Mouse (Mus musculus) CH12.LX (cell line): ENCODE data around the gene Sar1a. TPM values are rescaled to one million over a fixed set of nuclear protein-coding genes. Genes with fewer than 3 reads are reported as not detected.

ENCODE experiments used
- DNase-seq: peaks from one replicate; pipeline ENCODE4 v3.0.0-alpha.2; 2013; ENCODE audit errors: extremely low read depth
- H3K27ac ChIP-seq: 2 replicates; pipeline ENCODE4 v1.5.1; 2012; ENCODE audit warnings: low read depth, mild to moderate bottlenecking, control low read depth, moderate library complexity; ENCODE audit not compliant: insufficient read depth
- H3K27me3 ChIP-seq: replicated peaks from 2 replicates; pipeline ENCODE3; 2012; ENCODE audit warnings: inconsistent platforms
- H3K36me3 ChIP-seq, 2 experiments: replicated peaks in 1 of 2; 2 replicates each; pipeline versions ENCODE3 to v1.6.1; 2012; ENCODE audit warnings: inconsistent platforms in 1 of 2, low read length in 1 of 2, mild to moderate bottlenecking in 1 of 2, mixed read lengths in 1 of 2, moderate library complexity in 1 of 2; ENCODE audit not compliant: control insufficient read depth in 1 of 2, insufficient read depth in 1 of 2
- H3K4me1 ChIP-seq, 2 experiments: 2 replicates each; pipeline ENCODE4 v1.6.1; 2012; ENCODE audit warnings: inconsistent platforms in 1 of 2, moderate library complexity in 1 of 2; ENCODE audit not compliant: insufficient read depth in 2 of 2, control insufficient read depth in 1 of 2
- H3K4me2 ChIP-seq: 2 replicates; pipeline ENCODE4 v1.6.1; 2012; ENCODE audit warnings: low read depth, mild to moderate bottlenecking, control low read depth; ENCODE audit not compliant: poor library complexity, insufficient read depth, severe bottlenecking
- H3K4me3 ChIP-seq, 3 experiments: fragments of 150-350 bp in 1 of 3; sonication (generic) in 1 of 3; replicated peaks in 1 of 3; 2 replicates each; pipeline versions ENCODE3 to v1.5.1; 2011 to 2012; ENCODE audit warnings: low read depth in 2 of 3, low read length in 2 of 3, mild to moderate bottlenecking in 2 of 3, moderate library complexity in 2 of 3, control low read depth in 1 of 3, improper control_type of control experiment in 1 of 3, inconsistent platforms in 1 of 3, mixed read lengths in 1 of 3; ENCODE audit not compliant: poor library complexity in 1 of 3
- H3K79me2 ChIP-seq: replicated peaks from 2 replicates; pipeline ENCODE4 v1.6.1; 2012; ENCODE audit warnings: mild to moderate bottlenecking, moderate library complexity; ENCODE audit not compliant: control insufficient read depth, poor library complexity, insufficient read depth, severe bottlenecking; ENCODE audit errors: extremely low read depth
- H3K9ac ChIP-seq: 2 replicates; pipeline ENCODE4 v1.6.1; 2012; ENCODE audit warnings: low read depth, mild to moderate bottlenecking, control low read depth, moderate library complexity; ENCODE audit not compliant: insufficient read depth
- H3K9me3 ChIP-seq: replicated peaks from 2 replicates; pipeline ENCODE3; 2012; ENCODE audit warnings: low read length, inconsistent platforms, mixed read lengths
- BHLHE40 ChIP-seq: IDR thresholded peaks from 2 replicates; pipeline ENCODE4 v1.6.1; 2011; ENCODE audit warnings: mild to moderate bottlenecking, low read depth, low read length, improper control_type of control experiment
- CTCF ChIP-seq, 2 experiments: IDR thresholded peaks in 1 of 2; conservative IDR thresholded peaks in 1 of 2; 2 replicates each; pipeline ENCODE4 v1.5.1; 2011 to 2012; ENCODE audit warnings: low read depth in 2 of 2, low read length in 2 of 2, improper control_type of control experiment in 1 of 2, inconsistent platforms in 1 of 2, mild to moderate bottlenecking in 1 of 2, moderate library complexity in 1 of 2
- ELF1 ChIP-seq: IDR thresholded peaks from 2 replicates; pipeline ENCODE4 v1.6.1; 2014; ENCODE audit warnings: low read depth, mild to moderate bottlenecking, inconsistent platforms, low read length, improper control_type of control experiment
- GABPA ChIP-seq: IDR thresholded peaks from 2 replicates; pipeline ENCODE4 v1.6.1; 2012; ENCODE audit warnings: low read depth, low read length, improper control_type of control experiment, inconsistent platforms; ENCODE audit not compliant: insufficient replicate concordance
- HCFC1 ChIP-seq: IDR thresholded peaks from 2 replicates; pipeline ENCODE4 v1.6.1; 2012; ENCODE audit warnings: low read depth, mild to moderate bottlenecking, inconsistent platforms, low read length, improper control_type of control experiment
- JUND ChIP-seq: conservative IDR thresholded peaks from 2 replicates; pipeline ENCODE4 v1.6.1; 2011; ENCODE audit warnings: low read depth, low read length, improper control_type of control experiment
- KAT2A ChIP-seq: IDR thresholded peaks from 2 replicates; pipeline ENCODE4 v1.6.1; 2012; ENCODE audit warnings: low read length, improper control_type of control experiment, inconsistent platforms; ENCODE audit not compliant: insufficient replicate concordance
- MAX ChIP-seq: IDR thresholded peaks from 2 replicates; pipeline ENCODE4 v1.6.1; 2011; ENCODE audit warnings: low read length, improper control_type of control experiment
- MAZ ChIP-seq: IDR thresholded peaks from 2 replicates; pipeline ENCODE4 v1.6.1; 2012; ENCODE audit warnings: low read depth, mild to moderate bottlenecking, inconsistent platforms, low read length, improper control_type of control experiment, moderate library complexity
- MEF2A ChIP-seq: IDR thresholded peaks from 2 replicates; pipeline ENCODE4 v1.6.1; 2014; ENCODE audit warnings: low read depth, mild to moderate bottlenecking, inconsistent platforms, low read length, improper control_type of control experiment, borderline replicate concordance
- PAX5 ChIP-seq: IDR thresholded peaks from 2 replicates; pipeline ENCODE4 v1.6.1; 2012; ENCODE audit warnings: low read length, inconsistent platforms, mixed read lengths
- POLR2A ChIP-seq: IDR thresholded peaks from 2 replicates; pipeline ENCODE4 v1.6.1; 2011; ENCODE audit warnings: low read depth, mild to moderate bottlenecking, improper control_type of control experiment, low read length
- POLR2AphosphoS2 ChIP-seq: IDR thresholded peaks from 2 replicates; pipeline ENCODE4 v1.6.1; 2011; ENCODE audit warnings: low read depth, low read length, improper control_type of control experiment
- RCOR1 ChIP-seq: conservative IDR thresholded peaks from 2 replicates; pipeline ENCODE4 v1.6.1; 2012; ENCODE audit warnings: low read depth, mild to moderate bottlenecking, inconsistent platforms, low read length, improper control_type of control experiment
- USF2 ChIP-seq: conservative IDR thresholded peaks from 2 replicates; pipeline ENCODE4 v1.6.1; 2011; ENCODE audit warnings: low read depth, low read length, improper control_type of control experiment
- ZKSCAN1 ChIP-seq: IDR thresholded peaks from 2 replicates; pipeline ENCODE4 v1.6.1; 2012; ENCODE audit warnings: low read depth, inconsistent platforms, low read length, improper control_type of control experiment, borderline replicate concordance
- ZMIZ1 ChIP-seq: IDR thresholded peaks from 2 replicates; pipeline ENCODE4 v1.6.1; 2012; ENCODE audit warnings: low read depth, mild to moderate bottlenecking, inconsistent platforms, low read length, improper control_type of control experiment
- dilution Hi-C: fragments of 300-500 bp; cut with MboI; formaldehyde crosslinking; loops from 2 replicates; pipeline ENCODE4 v1.14.3; 2020; ENCODE audit warnings: low sequenced_read_pairs; ENCODE audit not compliant: extremely low pct_unique_long_range_greater_than_20kb, extremely low pct_ligation_motif_present
- in situ Hi-C: fragments of 300-500 bp; cut with MboI; formaldehyde crosslinking; loops from 3 replicates; pipeline ENCODE4 v1.14.3; 2019; ENCODE audit warnings: low sequenced_read_pairs, low pct_ligation_motif_present, low pct_unique_long_range_greater_than_20kb, mixed read lengths
- polyA plus RNA-seq: library from polyadenylated mRNA; unstranded; fragments of >175 nt; gene quantifications from 2 replicates; pipeline ENCODE4 v1.2.1, GENCODE M21; 2012; ENCODE audit warnings: low read depth; ENCODE audit not compliant: insufficient read length
- total RNA-seq, 2 experiments: library from RNA; depleted of rRNA; stranded (reverse); fragments of 300-350 nt in 1 of 2; fragments of >200 nt in 1 of 2; gene quantifications; 2 replicates each; pipeline ENCODE4 v1.2.3; 2012 to 2014

Sar1a gene
- total and polyA plus RNA-seq, 3 experiments = 97.1 to 184 (median 166) TPM

GRCm38 (mm10) chr10:61737537-61737936 is 57.4 kb downstream of the Sar1a start:
- dilution Hi-C loops (no loop called here), in situ Hi-C loops (no loop called here)
- no peaks in the 10 kb centered on the region for H3K9me3 ChIP-seq
- no peak overlapping the region for H3K27ac ChIP-seq
- H3K4me2 ChIP-seq = no peak overlapping the region
- no peak overlapping the region for H3K9ac ChIP-seq
- H3K4me1 ChIP-seq = no peaks in the 10 kb centered on the region
- DNase-seq = no peak
- peaks cover 3 to 43% of the 10 kb centered on the region in 2 experiments for H3K36me3 ChIP-seq
- no peaks in the 10 kb centered on the region for H3K27me3 ChIP-seq
- no peaks in the 10 kb centered on the region for H3K79me2 ChIP-seq
- TF ChIP-seq CTCF (conservative IDR thresholded peaks at IDR 0.05 in 1 of 2, IDR thresholded peaks at IDR 0.05 in 1 of 2; ENCODE audit: low read depth in 2 of 2, low read length in 2 of 2) = no peak
- TF ChIP-seq JUND = no peak
- no peak for TF ChIP-seq BHLHE40
- no peak for TF ChIP-seq PAX5
- no peak for TF ChIP-seq GABPA
- no peak for TF ChIP-seq ZMIZ1
- TF ChIP-seq MEF2A = no peak
- TF ChIP-seq ELF1 = no peak
- no peak for TF ChIP-seq RCOR1
- TF ChIP-seq USF2 = no peak
- TF ChIP-seq HCFC1 = no peak
- no peak for TF ChIP-seq POLR2A
- no peak for TF ChIP-seq ZKSCAN1
- TF ChIP-seq KAT2A = no peak
- TF ChIP-seq MAX = no peak
- H3K4me3 ChIP-seq = no peak overlapping the region

GRCm38 (mm10) chr10:61738126-61738525 is 58.0 kb downstream of the Sar1a start:
- Histone ChIP-seq H3K4me2 (no peak overlapping the region), H3K79me2 (no peaks in the 10 kb centered on the region), H3K27ac (no peak overlapping the region), H3K4me3 (no peak overlapping the region), H3K9me3 (no peaks in the 10 kb centered on the region)
- in situ Hi-C loops = no loop called here
- DNase-seq = no peak
- no peak for TF ChIP-seq POLR2AphosphoS2
- TF ChIP-seq BHLHE40 = no peak
- TF ChIP-seq MAZ = no peak
- TF ChIP-seq, all 38 proteins: peak for 0
- dilution Hi-C loops = no loop called here
- Histone ChIP-seq H3K4me1 (no peaks in the 10 kb centered on the region), H3K9ac (no peak overlapping the region), H3K27me3 (no peaks in the 10 kb centered on the region), H3K36me3 (peaks cover 3 to 40% of the 10 kb centered on the region in 2 experiments)
